Mouse (Mus musculus) ovary, postnatal 10 days (tissue): Measurements from ENCODE around the gene Adat3.
"Not testable (repeated sequence)": the region's sequence is repeated elsewhere in the genome, so short reads cannot be mapped to it uniquely, and the experiment has no call there.

Experiments
- DNase-seq: peaks from one replicate; pipeline ENCODE4 v3.0.0; 2022; ENCODE audit warnings: low spot score

Adat3 gene

DNA sequence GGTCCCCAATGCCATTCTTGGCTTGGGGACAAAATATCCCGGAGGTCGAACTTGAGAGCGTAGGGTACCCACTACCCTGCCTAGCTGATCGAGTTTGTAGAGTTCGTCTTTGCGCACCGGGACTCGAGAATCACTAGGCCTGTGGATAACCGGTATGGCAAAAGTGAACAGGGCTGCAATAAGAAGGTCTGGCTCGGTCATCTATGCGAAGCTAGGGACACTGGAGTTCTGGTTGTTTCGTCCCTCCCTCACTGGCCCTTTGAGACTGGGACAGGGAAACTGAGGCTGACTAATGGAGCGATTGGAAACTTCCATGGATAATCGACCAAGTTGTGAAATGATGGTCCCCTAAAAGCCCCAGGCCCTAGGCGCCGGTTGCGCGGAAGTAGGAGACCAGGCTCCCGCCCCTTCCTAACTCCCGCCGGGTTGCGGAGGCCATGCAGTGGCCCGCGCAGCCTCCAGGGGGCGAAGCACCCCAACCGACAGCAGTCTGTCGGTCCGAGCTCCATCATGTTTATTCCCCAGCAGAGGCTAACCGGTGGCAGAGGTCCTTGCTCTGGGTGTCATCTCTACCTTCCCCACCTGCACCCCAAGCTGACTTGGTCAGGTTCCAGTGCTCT, 24.4 kb upstream of the Adat3 start:
- peak; percentile 67 for DNase-seq

DNA sequence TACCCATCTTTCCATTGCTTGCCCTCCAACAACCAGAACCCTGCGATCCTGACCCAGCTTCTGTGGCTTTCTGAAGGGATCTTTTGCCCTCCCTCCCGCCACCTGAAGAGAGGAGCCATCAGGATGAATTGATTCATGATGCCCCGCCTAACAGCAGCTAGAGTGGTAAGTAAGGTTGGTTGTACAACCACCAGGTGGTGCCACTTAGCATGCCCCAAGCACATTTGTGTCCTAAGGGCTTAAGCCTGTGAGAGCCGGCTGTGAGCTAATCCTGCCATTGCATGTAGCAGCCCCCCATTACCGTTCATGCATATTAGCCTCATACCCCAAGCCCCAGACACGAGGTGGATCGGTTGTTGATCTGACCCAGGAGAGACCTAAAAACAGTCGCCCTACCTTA, 23.8 kb upstream of the Adat3 start:
- no peak for DNase-seq

DNA sequence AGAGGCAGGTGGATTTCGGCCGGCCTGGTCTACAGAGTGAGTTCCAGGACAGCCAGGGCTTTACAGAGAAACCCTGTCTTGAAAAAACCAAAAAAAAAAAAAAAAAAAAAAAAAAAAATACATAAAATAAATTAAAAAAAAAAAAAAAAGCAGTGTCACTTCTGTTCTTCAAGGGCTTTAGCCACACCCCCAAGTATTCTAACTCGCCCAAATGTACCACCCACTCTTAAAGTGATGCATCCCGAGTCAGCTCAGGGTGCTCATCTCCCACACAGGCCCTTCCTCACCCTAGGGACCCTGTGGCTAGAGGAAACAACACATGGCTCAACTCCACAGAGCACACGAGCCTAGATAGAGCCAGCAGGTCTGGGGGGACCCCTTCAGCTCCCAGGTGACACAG, 19.6 kb upstream of the Adat3 start:
- no peak for DNase-seq

DNA sequence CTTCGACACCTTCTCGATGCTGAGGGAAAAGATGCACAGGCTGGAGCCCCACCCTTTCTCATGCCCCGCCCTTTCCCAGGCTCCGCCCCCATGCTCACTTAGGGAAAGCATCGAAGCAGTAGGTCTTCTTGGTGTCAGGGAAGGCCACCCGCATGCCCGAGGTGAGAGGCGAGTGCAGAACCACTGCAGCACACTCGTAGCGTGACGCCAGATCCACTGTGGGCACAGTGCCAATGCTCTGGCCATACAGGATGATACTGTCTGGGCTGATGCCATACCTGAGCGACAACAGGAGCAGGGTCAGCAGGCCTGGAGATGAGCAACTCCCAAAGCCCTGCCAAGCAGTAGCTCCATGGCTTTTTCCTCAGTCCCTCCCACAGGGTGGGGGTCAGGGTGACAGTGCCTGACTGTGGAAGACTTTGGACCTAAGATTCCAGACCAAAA, 18.6 kb upstream of the Adat3 start:
- DNase-seq = no peak

DNA sequence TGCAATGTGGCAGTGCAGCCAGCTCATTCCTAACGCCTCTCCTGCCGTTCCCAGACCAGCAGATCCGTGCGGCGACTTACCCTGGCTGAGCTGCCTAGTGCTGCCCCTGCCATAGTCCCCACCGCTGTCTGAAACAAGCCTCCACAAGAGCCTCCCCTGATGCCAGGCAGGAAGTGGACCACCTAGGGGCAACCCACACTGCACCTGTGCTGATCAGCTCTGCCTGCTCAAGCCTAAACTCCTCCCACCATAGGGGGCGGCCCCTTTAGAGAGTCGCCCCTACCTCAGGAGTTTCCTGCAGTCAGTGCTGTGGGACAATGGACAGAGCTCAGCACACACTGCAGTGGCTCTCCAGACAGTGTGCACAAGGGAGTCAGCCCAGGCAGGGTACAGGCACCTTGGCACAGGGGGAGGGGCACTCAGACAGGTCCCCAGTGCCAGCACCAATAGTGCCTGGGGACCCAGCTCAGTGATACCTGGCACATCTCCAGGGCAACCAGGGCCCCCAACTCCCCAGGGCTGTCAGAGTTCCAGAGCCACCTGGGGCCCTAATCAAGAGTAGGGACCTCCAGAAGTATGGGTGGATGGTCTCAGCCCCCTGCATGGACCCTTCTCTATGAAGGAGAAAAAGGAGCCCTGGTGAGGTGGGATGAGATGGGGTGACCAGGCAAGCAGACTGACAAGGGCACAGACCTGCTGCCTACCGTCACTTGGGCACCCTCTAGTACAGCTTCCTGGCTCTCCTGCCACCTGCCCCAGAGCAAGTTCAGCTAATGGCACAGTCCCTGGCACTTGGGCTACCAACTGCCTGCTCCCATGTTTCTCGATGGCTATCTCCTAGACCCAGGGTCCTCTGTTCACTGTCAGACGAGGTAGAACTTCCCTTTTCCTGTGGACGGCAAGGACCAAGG, 17.8 kb upstream of the Adat3 start:
- no peak for DNase-seq

DNA sequence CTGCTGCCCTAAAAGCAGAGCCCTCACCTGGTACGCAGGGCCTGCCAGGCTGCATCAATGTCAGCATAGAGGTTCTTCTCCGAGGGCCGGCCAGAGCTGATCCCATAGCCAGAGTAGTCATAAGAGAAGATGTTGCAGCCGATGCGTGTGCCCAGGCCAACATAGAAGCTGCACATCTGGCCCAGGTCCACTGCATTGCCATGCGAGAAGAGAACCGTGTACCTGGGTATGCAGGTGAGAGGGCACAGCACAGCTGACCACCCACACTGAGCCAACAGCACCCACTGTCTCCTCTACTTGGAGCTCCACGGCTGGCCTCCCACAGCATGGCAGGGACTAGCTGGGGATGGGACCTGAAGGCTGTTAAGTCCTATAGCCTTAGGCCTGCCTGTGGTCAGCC, 17.1 kb upstream of the Adat3 start:
- DNase-seq = no peak

DNA sequence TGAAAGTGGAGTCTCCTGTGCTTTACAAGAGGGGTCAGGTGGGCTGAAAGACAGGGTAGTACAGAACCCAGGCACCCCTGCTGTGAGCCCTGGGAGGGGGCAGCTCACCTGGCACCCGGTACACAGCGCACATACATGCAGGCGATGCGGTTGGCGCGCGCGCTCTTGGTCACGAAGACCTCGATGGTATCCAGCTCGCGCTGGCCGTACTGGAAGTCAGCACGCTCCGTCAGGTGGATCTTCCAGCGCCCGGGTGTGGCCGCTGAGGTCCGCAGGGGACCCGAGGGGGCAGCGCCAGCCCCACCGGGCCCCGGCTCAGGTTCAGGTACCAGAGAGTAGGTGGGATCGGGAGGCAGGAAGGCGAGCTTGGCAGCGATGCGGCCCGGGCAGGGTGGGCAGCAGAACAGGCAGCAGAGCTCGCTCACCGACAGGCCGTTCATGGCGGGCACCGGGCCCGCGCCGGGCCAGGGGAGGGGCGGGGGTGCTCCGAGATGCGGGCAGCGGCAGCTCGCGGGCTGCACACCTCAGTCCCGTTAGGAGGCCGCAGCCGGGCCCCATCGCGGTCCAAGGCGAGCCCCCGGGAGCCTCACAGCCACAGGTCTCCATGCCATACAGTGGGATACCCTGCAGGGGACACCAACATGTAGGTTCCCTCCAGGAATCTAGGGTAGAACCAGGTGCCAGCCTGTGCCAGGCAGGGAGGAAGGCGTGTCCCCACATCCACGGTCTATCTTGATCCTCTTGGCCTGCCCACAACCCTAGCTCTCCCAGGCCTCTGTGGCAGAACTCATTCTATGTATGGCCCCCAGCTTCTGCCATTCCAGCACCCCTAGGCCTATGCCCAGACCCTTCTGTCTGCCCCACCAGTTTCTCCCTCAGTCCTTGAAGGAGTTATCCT, 16.0 kb upstream of the Adat3 start:
- DNase-seq = no peak

DNA sequence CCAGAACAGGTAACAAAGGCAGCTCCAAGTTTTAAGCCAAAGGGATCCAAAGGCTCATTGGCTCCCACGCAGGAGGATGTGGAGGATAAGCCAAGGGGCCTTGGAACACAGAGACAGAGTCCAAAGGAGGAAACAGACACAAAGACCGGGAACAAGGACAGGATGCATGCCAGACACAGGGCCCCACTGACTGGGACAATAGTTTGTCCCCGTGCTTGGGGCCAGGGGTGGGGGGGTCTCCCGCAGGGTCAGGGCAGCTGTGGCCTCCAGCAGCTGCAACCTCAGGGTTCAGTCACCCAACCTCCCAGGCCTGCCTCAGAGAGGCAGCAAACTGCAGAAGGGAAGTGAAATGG, 15.4 kb upstream of the Adat3 start:
- no peak for DNase-seq

DNA sequence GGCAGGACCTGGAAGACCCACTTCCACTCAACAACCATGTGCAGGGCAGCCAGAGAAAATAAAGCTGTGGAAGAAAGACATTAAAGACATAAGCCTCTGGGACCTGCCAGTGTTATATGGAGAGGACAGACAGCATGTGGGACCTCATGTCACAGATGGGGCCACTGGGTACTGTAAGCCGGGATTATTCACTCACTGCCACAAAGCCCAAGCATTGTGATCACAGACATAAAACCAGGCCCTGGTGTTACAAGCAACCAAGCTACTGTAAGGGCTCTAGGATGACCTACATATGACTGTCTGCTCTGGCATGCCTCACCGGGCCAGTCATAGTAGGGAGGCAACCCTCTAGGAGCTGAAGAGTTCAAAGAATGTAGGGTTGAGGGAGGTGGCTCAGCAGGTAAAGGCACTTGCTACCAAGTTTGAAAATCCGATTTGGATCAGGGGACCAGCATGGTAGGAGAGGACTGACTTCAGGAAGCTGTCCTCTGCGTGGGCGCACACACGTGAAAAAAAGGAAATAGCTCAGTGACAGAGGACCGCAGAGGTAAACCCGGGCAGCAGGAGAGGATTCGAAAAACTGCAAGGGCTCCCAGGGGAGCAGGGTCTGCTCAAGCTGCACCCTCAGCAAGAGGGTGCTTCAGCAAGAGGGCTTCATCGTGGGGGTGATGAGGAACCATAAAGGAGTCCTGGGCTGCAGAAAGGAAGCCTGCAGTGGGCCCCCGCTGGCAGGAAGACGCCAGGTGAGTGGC, 13.4 kb upstream of the Adat3 start:
- DNase-seq = no peak

DNA sequence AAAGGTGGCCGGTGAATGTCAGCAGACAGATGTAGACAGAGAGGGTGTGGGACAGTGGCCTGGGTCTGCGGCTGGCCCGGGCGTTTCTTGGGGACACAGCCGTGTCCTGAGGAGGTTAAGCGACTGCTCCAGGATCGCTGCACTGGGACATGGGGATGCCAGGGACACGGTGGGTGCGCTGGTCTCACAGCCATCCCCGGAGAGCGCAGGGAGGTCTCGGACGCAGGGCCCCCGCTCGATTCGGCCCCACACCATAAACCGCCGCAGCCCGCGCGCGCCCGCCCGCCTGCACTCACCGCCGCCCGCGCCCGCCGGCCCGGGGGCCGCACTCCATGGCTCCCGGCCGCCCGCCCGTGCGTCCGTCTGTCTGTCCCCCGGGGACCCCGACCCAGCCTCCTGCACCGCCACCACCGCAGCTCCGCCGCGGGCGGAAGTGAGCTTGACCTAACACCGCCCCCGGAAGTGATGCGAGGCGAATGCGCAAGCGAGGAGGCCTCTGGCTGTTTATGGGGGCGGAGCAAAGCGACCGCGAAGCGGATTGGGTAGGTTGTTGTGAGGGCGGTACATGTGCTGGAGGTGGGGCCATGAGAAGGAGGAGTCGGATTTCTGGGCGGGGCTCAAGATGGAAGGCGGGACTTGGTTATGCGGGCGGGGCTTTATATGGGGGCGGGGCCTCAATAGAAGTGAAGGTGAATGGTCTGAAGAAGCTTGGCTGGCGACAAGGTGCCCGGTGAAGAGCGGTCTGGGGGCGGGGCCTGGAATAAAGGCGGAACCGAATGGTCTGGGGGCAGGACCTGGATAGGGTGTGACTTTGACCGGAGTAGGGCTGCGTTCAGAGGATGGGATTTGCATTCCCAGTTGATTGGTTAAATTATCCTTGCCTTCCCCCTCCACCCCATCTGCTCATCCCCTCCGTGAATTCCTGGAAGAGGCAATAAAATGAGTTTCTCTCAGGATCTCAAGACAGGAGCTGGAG, 12.5 kb upstream of the Adat3 start, which contains the start of gene Abhd17a:
Abhd17a (minus strand) TSS at position 463 of the 976 bp plus-strand sequence.
- peak; percentile 73 for DNase-seq

DNA sequence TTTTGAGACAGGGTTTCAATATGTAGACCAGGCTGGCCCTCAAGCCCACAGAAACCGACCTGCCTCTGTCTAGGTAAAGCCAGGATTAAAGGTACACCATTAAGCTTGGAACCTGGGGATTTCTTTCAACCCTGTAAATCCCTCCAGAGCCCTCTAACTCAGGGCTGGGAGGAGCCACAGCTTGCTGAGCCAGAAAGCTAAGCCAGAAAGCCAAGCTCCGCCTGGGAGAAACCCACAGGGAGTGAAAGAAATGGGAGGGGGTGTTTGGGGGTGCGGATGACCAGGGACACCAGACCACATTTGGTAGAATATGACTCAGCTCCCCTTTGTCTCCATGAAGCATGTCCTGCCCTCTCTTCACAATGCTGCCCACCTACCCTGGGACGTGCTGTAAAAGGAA, 6.4 kb upstream of the Adat3 start:
- DNase-seq = no peak

DNA sequence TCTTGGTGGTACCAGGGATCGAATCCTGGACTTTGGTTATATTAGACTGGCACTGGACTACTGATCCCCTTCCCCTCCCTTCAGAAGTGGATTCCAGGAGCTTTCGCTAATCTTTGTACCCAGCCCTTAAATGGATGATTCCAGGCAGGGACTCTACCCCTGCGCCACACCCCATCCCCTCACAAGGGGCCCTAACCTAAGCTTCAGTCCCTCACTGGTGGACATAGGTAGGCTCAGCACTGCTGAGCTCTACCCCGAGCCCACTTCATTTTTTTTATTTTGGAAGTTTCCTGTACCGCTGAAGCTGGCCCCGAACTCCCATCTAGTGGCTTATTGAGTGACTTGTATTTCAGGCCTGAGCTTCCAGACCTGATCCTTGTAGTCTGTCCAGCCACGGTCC, 684 bp downstream of the Adat3 start:
- DNase-seq = no peak

DNA sequence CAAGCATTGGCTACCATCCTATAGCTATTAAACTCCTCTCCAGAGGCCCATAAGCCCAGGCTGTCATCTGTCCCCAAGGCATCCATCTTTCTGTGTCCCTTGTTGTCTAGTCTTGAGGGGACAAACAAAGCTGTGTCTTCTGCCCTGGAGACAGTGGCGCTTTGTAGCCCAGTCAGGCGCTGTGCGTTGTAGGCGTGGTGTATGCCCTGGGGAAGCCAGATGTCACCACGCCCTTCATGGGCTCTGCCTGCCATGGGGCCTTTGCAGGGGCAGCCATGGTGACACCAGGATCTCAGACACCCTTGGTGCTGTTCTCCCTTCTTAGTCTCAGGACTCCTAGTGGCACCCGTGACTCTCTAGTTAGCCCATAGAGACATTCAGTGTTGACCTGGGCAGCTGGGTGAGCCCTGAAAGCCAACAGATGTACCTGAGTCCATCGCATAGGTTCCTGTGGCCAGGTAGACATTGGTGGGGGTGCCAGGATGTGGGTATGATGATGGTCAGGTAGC, 1.4 kb downstream of the Adat3 start:
- no peak for DNase-seq

DNA sequence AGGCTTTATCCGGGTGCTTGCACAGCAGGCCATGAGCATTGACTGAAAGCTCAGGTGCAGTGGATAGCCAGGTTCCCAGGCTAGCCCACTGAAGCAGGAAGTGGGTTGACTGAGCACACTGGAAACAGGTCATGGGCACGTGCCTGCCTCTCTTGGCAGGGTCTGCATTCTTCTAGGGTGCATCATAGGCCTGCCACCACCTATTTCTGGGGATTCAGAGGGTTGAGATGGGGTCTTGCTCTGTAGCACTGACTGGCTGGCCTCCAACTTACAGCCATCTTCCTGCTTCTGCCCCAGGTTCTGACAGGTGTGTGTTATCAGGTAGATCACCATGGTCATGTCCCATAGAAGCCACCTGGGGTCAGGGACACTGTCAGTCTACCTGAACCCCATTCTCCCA, 2.3 kb downstream of the Adat3 start:
- no peak for DNase-seq

DNA sequence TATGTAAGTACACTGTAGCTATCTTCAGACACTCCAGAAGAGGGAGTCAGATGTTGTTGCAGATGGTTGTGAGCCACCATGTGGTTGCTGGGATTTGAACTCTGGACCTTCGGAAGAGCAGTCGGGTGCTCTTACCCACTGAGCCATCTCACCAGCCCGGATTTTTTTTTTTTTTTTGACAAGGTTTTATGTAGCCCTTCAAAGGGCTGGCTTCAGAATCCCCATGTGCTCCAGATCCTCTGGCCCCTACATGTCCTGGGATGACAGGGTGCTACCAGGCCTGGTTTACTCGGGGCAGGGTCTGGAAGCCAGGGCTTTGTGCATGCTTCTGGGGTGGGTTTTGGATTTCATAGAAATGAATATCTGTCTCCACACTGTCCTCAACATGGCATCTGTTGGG, 3.0 kb downstream of the Adat3 start, which contains the start of gene Gm49322:
Gm49322 (plus strand) TSS at position 301 of the 400 bp plus-strand sequence.
- DNase-seq = not testable (repeated sequence)

DNA sequence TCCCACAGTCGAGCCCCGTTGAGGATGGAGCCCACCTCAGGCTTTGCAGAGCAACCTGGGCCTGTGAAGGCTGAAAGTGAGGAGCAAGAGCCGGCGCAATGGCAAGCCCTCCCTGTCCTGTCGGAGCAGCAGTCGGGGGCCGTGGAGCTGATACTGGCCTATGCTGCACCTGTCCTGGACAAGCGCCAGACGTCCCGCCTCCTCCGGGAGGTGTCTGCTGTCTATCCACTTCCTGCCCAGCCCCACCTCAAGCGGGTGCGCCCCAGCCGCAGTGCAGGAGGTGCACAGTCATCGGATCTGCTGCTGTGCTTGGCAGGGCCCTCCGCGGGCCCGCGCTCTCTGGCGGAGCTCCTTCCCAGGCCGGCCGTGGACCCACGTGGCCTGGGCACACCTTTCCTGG, 3.6 kb downstream of the Adat3 start:
- DNase-seq = no peak

DNA sequence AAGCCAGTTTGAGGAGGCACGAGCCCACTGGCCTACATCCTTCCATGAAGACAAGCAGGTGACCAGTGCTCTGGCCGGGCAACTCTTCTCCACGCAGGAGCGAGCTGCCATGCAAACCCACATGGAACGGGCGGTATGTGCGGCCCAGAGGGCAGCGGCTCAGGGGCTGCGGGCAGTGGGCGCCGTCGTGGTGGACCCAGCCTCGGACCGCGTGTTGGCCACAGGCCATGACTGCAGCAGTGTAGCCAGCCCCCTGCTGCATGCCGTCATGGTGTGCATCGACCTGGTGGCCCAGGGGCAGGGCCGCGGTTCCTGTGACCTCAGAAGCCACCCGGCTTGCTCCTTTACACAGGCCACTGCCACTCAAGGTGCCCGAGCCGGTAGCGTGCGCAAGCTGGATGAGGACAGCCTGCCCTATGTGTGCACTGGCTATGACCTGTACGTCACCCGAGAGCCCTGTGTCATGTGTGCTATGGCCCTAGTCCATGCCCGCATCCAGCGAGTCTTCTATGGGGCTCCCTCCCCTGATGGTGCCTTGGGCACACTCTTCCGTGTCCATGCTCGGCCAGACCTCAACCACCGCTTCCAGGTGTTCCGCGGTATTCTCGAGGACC, 4.2 kb downstream of the Adat3 start:
- DNase-seq = no peak

DNA sequence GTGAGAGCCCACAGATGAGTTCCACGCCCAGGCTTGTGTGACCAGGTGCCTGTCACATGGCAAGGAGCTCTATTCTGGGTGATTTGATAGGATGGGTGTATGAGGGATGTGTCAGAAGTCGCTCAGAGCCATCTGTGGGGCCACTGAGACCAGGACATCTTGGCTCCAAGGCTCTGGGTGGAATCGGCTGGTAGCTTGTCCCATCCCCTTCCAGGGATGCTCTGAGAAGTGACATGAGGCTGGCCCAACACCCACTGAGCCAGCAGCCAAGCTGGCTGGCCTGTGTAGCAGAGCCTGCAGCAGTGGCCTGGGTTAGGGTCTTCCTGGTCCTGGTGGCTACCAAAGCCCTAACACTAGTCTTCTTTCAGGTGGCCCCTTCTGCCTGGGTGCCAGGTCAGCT, 5.8 kb downstream of the Adat3 start:
- no peak for DNase-seq

DNA sequence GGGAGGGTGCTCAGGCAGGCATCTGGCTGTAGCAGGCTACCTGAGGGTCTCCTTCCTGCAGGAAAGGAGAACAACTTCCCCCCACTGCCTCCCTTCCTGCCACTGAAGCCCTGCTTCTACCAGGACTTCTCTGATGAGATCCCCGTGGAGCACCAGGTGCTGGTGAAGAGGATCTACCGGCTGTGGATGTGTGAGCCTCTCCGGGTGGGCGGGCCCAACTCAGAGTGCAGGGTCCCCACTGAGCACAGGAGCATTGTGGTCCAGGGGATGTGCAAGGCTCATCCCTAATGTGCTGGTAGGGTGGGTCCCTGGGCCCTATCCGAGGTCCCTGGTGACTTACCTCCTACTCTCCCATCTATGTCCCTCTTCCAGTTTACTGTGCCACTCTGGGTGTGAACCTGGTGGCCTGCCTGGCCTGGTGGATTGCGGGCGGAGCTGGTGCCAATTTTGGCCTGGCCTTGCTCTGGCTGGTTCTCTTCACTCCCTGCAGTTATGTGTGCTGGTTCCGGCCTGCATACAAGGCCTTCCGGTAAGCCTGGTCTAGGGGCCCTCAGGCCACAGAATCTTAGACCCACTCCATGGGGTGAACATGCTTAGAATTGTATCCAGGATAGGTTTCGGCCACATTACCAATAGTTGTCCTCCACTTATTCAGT, 6.7 kb downstream of the Adat3 start:
- no peak for DNase-seq
